Mouse (Mus musculus): ENCODE results near the gene Ubac1. TPM values are rescaled to one million over a fixed set of nuclear protein-coding genes. Genes with fewer than 3 reads are reported as not detected.

Gene Ubac1
- polyA plus RNA-seq, 1 experiment: not detected

- Histone ChIP-seq H3K4me3 (ENCODE audit: insufficient read depth, low read depth, low read length) (no peak overlapping the region), H3K27ac (ENCODE audit: insufficient read depth, low read depth, low read length) (no peak overlapping the region), H3K4me1 (ENCODE audit: control insufficient read depth, insufficient read depth, low read length) (0 out of 2 replicates have a peak, but pooled peaks cover 3% of the 10 kb centered on the region)
- TF ChIP-seq POLR2A (IDR thresholded peaks at IDR 0.05; ENCODE audit: insufficient read depth, low read depth, low read length): no peak
- TF ChIP-seq CTCF (IDR thresholded peaks at IDR 0.05; ENCODE audit: insufficient read depth, low read depth, low read length): no peak
- WGBS: 64% methylated on average over 4 of the region's 4 CpGs
Measured at GRCm38 (mm10) chr2:26017326-26017725, 4.2 kb downstream of the Ubac1 start.

GRCm38 (mm10) chr2:26013674-26014073, 7.9 kb downstream of the Ubac1 start:
- TF ChIP-seq POLR2A (IDR thresholded peaks at IDR 0.05; ENCODE audit: insufficient read depth, low read depth, low read length) (no peak), CTCF (IDR thresholded peaks at IDR 0.05; ENCODE audit: insufficient read depth, low read depth, low read length) (no peak)
- H3K4me3 ChIP-seq (ENCODE audit: insufficient read depth, low read depth, low read length): no peak overlapping the region
- 96% methylated on average over 3 of the region's 3 CpGs for WGBS
- H3K27ac ChIP-seq (ENCODE audit: insufficient read depth, low read depth, low read length): no peak overlapping the region
- no peaks in the 10 kb centered on the region for H3K4me1 ChIP-seq (ENCODE audit: control insufficient read depth, insufficient read depth, low read length)

GRCm38 (mm10) chr2:26011420-26011819, 10.1 kb downstream of the Ubac1 start:
- TF ChIP-seq CTCF (IDR thresholded peaks at IDR 0.05; ENCODE audit: insufficient read depth, low read depth, low read length) (no peak), POLR2A (IDR thresholded peaks at IDR 0.05; ENCODE audit: insufficient read depth, low read depth, low read length) (no peak)
- WGBS: 24% methylated on average over 1 of the region's 1 CpGs
- Histone ChIP-seq H3K27ac (ENCODE audit: insufficient read depth, low read depth, low read length) (no peak overlapping the region), H3K4me1 (ENCODE audit: control insufficient read depth, insufficient read depth, low read length) (no peaks in the 10 kb centered on the region), H3K4me3 (ENCODE audit: insufficient read depth, low read depth, low read length) (no peak overlapping the region)

GRCm38 (mm10) chr2:26002001-26002400, 19.5 kb downstream of the Ubac1 start:
- WGBS: 41% methylated on average over 2 of the region's 2 CpGs
- Histone ChIP-seq H3K4me1 (ENCODE audit: control insufficient read depth, insufficient read depth, low read length) (peaks cover 6% of the 10 kb centered on the region; the same call in 1 of the 2 replicates), H3K27ac (ENCODE audit: insufficient read depth, low read depth, low read length) (no peak overlapping the region), H3K4me3 (ENCODE audit: insufficient read depth, low read depth, low read length) (no peak overlapping the region)
- no peak for TF ChIP-seq POLR2A (IDR thresholded peaks at IDR 0.05; ENCODE audit: insufficient read depth, low read depth, low read length)
- no peak for TF ChIP-seq CTCF (IDR thresholded peaks at IDR 0.05; ENCODE audit: insufficient read depth, low read depth, low read length)

- 93% methylated on average over 5 of the region's 5 CpGs for WGBS
- no peak for TF ChIP-seq POLR2A (IDR thresholded peaks at IDR 0.05; ENCODE audit: insufficient read depth, low read depth, low read length)
- no peak for TF ChIP-seq CTCF (IDR thresholded peaks at IDR 0.05; ENCODE audit: insufficient read depth, low read depth, low read length)
- no peak overlapping the region for H3K27ac ChIP-seq (ENCODE audit: insufficient read depth, low read depth, low read length)
- H3K4me3 ChIP-seq (ENCODE audit: insufficient read depth, low read depth, low read length): no peak overlapping the region
- H3K4me1 ChIP-seq (ENCODE audit: control insufficient read depth, insufficient read depth, low read length): peaks cover 6% of the 10 kb centered on the region; the same call in 1 of the 2 replicates
Measured at GRCm38 (mm10) chr2:26001136-26001535, 20.4 kb downstream of the Ubac1 start.

GRCm38 (mm10) chr2:25997716-25998115, 23.8 kb downstream of the Ubac1 start:
- Histone ChIP-seq H3K4me1 (ENCODE audit: control insufficient read depth, insufficient read depth, low read length) (peaks cover 6% of the 10 kb centered on the region; the same call in 1 of the 2 replicates), H3K4me3 (ENCODE audit: insufficient read depth, low read depth, low read length) (no peak overlapping the region), H3K27ac (ENCODE audit: insufficient read depth, low read depth, low read length) (no peak overlapping the region)
- WGBS: 78% methylated on average over 3 of the region's 3 CpGs
- TF ChIP-seq CTCF (IDR thresholded peaks at IDR 0.05; ENCODE audit: insufficient read depth, low read depth, low read length) (no peak), POLR2A (IDR thresholded peaks at IDR 0.05; ENCODE audit: insufficient read depth, low read depth, low read length) (no peak)

GRCm38 (mm10) chr2:25994791-25995190, 26.8 kb downstream of the Ubac1 start:
- peaks cover 3% of the 10 kb centered on the region; the same call in 1 of the 2 replicates for H3K4me1 ChIP-seq (ENCODE audit: control insufficient read depth, insufficient read depth, low read length)
- no peak overlapping the region for H3K27ac ChIP-seq (ENCODE audit: insufficient read depth, low read depth, low read length)
- H3K4me3 ChIP-seq (ENCODE audit: insufficient read depth, low read depth, low read length): no peak overlapping the region
- no peak for TF ChIP-seq CTCF (IDR thresholded peaks at IDR 0.05; ENCODE audit: insufficient read depth, low read depth, low read length)
- no peak for TF ChIP-seq POLR2A (IDR thresholded peaks at IDR 0.05; ENCODE audit: insufficient read depth, low read depth, low read length)
- 88% methylated on average over 3 of the region's 3 CpGs for WGBS

GRCm38 (mm10) chr2:25992285-25992684, 29.3 kb downstream of the Ubac1 start:
- Histone ChIP-seq H3K4me1 (ENCODE audit: control insufficient read depth, insufficient read depth, low read length) (no peaks in the 10 kb centered on the region), H3K4me3 (ENCODE audit: insufficient read depth, low read depth, low read length) (no peak overlapping the region), H3K27ac (ENCODE audit: insufficient read depth, low read depth, low read length) (no peak overlapping the region)
- TF ChIP-seq CTCF (IDR thresholded peaks at IDR 0.05; ENCODE audit: insufficient read depth, low read depth, low read length) (no peak), POLR2A (IDR thresholded peaks at IDR 0.05; ENCODE audit: insufficient read depth, low read depth, low read length) (no peak)
- 61% methylated on average over 2 of the region's 2 CpGs for WGBS

GRCm38 (mm10) chr2:25989651-25990050, 31.9 kb downstream of the Ubac1 start:
- 85% methylated on average over 1 of the region's 1 CpGs for WGBS
- Histone ChIP-seq H3K27ac (ENCODE audit: insufficient read depth, low read depth, low read length) (no peak overlapping the region), H3K4me3 (ENCODE audit: insufficient read depth, low read depth, low read length) (no peak overlapping the region), H3K4me1 (ENCODE audit: control insufficient read depth, insufficient read depth, low read length) (no peaks in the 10 kb centered on the region)
- TF ChIP-seq POLR2A (IDR thresholded peaks at IDR 0.05; ENCODE audit: insufficient read depth, low read depth, low read length) (no peak), CTCF (IDR thresholded peaks at IDR 0.05; ENCODE audit: insufficient read depth, low read depth, low read length) (no peak)

GRCm38 (mm10) chr2:25987817-25988216, 33.7 kb downstream of the Ubac1 start:
- no peak overlapping the region for H3K27ac ChIP-seq (ENCODE audit: insufficient read depth, low read depth, low read length)
- TF ChIP-seq POLR2A (IDR thresholded peaks at IDR 0.05; ENCODE audit: insufficient read depth, low read depth, low read length): no peak
- TF ChIP-seq CTCF (IDR thresholded peaks at IDR 0.05; ENCODE audit: insufficient read depth, low read depth, low read length): no peak
- 93% methylated on average over 6 of the region's 6 CpGs for WGBS

More at GRCm38 (mm10) chr2:25987817-25988216, 33.7 kb downstream of the Ubac1 start:
- Histone ChIP-seq H3K4me3 (ENCODE audit: insufficient read depth, low read depth, low read length) (no peak overlapping the region), H3K4me1 (ENCODE audit: control insufficient read depth, insufficient read depth, low read length) (peaks cover 5% of the 10 kb centered on the region; the same call in 1 of the 2 replicates)

Data from olfactory bulb, adult 2 months (tissue).